Mouse (Mus musculus) stomach, embryonic 15.5 days (tissue): ENCODE measurements around the gene Adk. TPM values are rescaled to one million over a fixed set of nuclear protein-coding genes. Genes with fewer than 3 reads are reported as not detected.

Experiments
- ATAC-seq: fragments of 200-750 bp; cut with Nextera tagmentation; 2 replicates; pipeline ENCODE4 v1.8.0; 2017; ENCODE audit warnings: low read depth, moderate number of reproducible peaks, moderate TSS enrichment; ENCODE audit not compliant: insufficient read depth, low FRiP score
- H3K27ac ChIP-seq: fragments of 300-500 bp; sonication (generic); 2 replicates; pipeline ENCODE4 v1.5.1; 2015; ENCODE audit warnings: mild to moderate bottlenecking, inconsistent platforms
- H3K27me3 ChIP-seq: fragments of 300-500 bp; sonication (generic); replicated peaks from 2 replicates; pipeline ENCODE4 v1.6.1; 2015; ENCODE audit warnings: inconsistent platforms
- H3K36me3 ChIP-seq: fragments of 300-500 bp; sonication (generic); 2 replicates; pipeline ENCODE4 v1.6.1; 2015; ENCODE audit warnings: inconsistent platforms
- H3K4me1 ChIP-seq: fragments of 300-500 bp; sonication (generic); 2 replicates; pipeline ENCODE4 v1.6.1; 2015; ENCODE audit warnings: inconsistent platforms
- H3K4me2 ChIP-seq: fragments of 300-500 bp; sonication (generic); 2 replicates; pipeline ENCODE4 v1.6.1; 2015; ENCODE audit warnings: mild to moderate bottlenecking, inconsistent platforms
- H3K4me3 ChIP-seq: fragments of 300-500 bp; sonication (generic); replicated peaks from 2 replicates; pipeline ENCODE4 v1.5.1; 2015; ENCODE audit warnings: inconsistent platforms
- H3K9ac ChIP-seq: fragments of 300-500 bp; sonication (generic); 2 replicates; pipeline ENCODE4 v1.6.1; 2015; ENCODE audit warnings: inconsistent platforms
- H3K9me3 ChIP-seq: fragments of 300-500 bp; sonication (generic); 2 replicates; pipeline ENCODE4 v1.6.1; 2016; ENCODE audit warnings: inconsistent platforms
- WGBS: fragments of 180-500 bp; shearing (Covaris S2); methylation state at CpG from one replicate; pipeline ENCODE4 v1.1.7; 2015; 5-methylcytosine and 5-hydroxymethylcytosine counted together
- polyA plus RNA-seq: library from polyadenylated mRNA; unstranded; fragments of >200 nt; fragmentation: Nextera tagmentation; extraction: Ambion mirVana; gene quantifications from 2 replicates; pipeline ENCODE4 v1.2.1, GENCODE M21; 2015

Adk gene
- polyA plus RNA-seq, 1 experiment from 2014 or later = 167 TPM

DNA sequence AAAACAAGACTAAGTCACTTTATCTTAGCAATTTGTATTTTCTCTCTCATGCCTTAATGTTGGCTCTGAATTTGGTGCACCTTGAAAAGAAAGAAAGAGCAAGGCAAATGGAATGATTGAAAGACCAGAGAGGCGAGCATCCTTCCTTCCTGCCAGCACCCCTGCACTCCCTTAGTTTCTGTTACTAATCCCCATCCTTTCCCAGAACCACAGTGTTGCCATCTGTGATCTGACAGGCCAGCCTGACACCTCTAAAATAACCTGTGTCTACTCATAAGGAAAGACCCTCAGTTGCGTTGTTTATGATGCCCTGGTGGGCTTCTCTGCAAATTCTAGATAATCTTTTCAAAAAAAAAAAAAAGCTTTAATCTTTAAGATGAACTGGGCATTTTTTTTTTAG is 319.6 kb downstream of the Adk start:
- 83% methylated on average over 2 of the region's 2 CpGs for WGBS
- Histone ChIP-seq H3K36me3 (no peaks in the 10 kb centered on the region), H3K9me3 (no peaks in the 10 kb centered on the region), H3K4me3 (no peak overlapping the region), H3K4me2 (no peak overlapping the region), H3K9ac (no peak overlapping the region), H3K27me3 (no peaks in the 10 kb centered on the region), H3K4me1 (no peaks in the 10 kb centered on the region), H3K27ac (no peak overlapping the region)
- no peak for ATAC-seq

DNA sequence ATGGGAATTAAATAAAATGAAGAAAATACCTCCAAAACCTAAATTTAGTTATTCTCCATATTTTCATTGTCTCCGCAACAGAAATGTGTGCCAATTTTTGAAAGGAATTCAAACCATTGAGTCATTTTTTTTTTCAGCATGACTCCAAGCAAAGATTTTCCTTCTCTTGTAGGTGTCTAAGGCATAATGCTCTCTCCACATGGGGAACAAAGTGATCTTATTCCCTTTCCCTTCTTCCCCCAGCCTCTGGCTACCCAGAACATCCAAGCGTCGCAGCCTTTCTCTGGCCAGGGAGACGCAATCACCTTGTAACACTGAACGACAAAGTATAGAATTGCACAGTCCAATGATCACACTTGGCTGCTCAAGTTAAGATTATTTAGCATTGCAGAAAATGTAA is 320.3 kb downstream of the Adk start:
- no peak overlapping the region for H3K4me3 ChIP-seq
- no peak overlapping the region for H3K9ac ChIP-seq
- no peaks in the 10 kb centered on the region for H3K36me3 ChIP-seq
- no peak overlapping the region for H3K4me2 ChIP-seq
- H3K9me3 ChIP-seq = no peaks in the 10 kb centered on the region
- no peak overlapping the region for H3K27ac ChIP-seq
- 95% methylated on average over 5 of the region's 5 CpGs for WGBS
- no peak for ATAC-seq
- no peaks in the 10 kb centered on the region for H3K27me3 ChIP-seq
- H3K4me1 ChIP-seq = no peaks in the 10 kb centered on the region

DNA sequence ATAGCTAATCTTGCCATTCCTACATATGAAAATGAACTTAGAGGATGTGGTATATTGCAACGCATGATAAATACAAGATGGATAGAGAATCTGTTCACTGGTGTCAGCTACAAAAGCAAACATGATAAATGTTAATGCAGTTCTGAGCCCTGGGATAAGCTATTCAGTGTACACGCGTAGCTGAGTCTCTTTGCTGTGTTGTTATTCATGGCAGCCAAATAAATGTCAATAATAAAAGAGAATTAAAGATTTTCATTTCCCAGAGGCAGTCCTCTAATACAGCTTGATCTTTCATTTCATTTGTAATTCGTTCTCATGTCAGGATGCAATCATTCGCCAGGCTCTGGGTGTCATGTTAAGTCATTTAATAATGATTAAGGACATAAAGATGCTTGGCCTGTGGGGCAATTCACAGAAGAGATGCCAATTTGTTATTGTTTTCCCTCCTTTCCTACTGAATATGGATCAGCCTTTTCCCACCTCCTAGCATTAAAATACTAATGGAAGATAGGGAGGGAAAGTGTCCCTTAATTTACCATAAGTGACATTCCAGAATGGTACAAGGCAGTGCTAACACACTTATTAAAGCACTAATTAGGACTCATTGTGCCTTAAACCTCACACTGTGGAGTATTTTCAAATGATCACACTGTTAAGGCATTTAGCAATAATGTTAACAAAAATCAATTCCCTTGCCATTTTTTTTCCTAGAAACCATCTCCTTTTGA is 331.5 kb downstream of the Adk start:
- Histone ChIP-seq H3K36me3 (0 out of 2 replicates have a peak, but pooled peaks cover 5% of the 10 kb centered on the region), H3K27me3 (no peaks in the 10 kb centered on the region), H3K9ac (no peak overlapping the region), H3K4me3 (no peak overlapping the region), H3K4me1 (no peaks in the 10 kb centered on the region), H3K9me3 (no peaks in the 10 kb centered on the region), H3K4me2 (no peak overlapping the region), H3K27ac (no peak overlapping the region)
- no peak for ATAC-seq
- 80% methylated on average over 5 of the region's 5 CpGs for WGBS

DNA sequence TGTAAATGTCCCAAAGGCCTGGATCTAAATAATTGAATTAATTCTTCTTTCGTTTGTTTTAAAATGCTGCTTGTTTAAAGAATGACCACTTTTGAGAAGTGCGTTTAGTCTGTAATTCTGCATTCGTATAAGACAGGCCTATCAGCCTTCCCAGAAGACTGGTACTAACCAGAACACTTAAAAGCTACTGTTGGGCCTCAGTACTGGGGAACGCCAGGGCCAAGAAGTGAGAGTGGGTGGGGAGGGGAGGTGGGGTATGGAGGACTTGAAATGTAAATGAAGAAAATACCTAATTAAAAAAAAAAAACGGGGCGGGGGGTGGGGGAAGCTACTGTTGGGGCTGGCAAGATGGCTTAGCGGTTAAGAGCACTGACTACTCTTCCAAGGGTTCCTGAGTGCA is 347.1 kb downstream of the Adk start:
- no peak overlapping the region for H3K9ac ChIP-seq

DNA sequence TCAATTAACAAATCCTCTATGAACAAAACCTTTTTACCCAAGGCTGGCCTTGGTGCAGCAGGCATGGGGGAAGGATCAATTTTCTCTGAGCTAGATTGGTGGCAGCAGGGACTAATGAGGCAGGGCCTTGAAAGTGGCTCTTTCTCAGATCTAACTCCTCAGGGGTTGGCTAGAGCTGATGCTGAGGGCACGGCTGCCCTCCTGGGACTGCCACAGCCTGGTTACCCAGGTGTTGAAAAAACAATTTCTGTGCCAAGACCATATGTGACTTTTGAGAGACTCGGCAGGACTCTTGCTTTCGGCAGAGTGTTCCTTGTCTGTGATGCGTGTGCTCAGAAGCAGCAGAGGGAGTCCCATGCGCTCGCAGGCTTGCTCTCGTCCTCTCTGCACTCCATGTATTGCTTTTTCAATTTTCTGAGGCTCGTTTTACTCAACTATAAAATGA is 349.8 kb downstream of the Adk start:
- H3K4me3 ChIP-seq = no peak overlapping the region
- H3K4me1 ChIP-seq = peaks cover 4% of the 10 kb centered on the region; the same call in 1 of the 2 replicates
- no peaks in the 10 kb centered on the region for H3K36me3 ChIP-seq
- no peaks in the 10 kb centered on the region for H3K27me3 ChIP-seq
- H3K9ac ChIP-seq = no peak overlapping the region
- H3K27ac ChIP-seq = peak overlapping the region; percentile 57
- no peaks in the 10 kb centered on the region for H3K9me3 ChIP-seq
- 63% methylated on average over 8 of the region's 8 CpGs for WGBS
- no peak for ATAC-seq
- no peak overlapping the region for H3K4me2 ChIP-seq

More for the DNA sequence above, 347.1 kb downstream of the Adk start:
- no peak for ATAC-seq
- H3K4me1 ChIP-seq = peaks cover 4% of the 10 kb centered on the region; the same call in 1 of the 2 replicates
- no peaks in the 10 kb centered on the region for H3K36me3 ChIP-seq
- WGBS = 78% methylated on average over 7 of the region's 7 CpGs
- H3K4me2 ChIP-seq = no peak overlapping the region
- no peak overlapping the region for H3K4me3 ChIP-seq
- H3K27me3 ChIP-seq = no peaks in the 10 kb centered on the region
- no peak overlapping the region for H3K27ac ChIP-seq
- no peaks in the 10 kb centered on the region for H3K9me3 ChIP-seq

DNA sequence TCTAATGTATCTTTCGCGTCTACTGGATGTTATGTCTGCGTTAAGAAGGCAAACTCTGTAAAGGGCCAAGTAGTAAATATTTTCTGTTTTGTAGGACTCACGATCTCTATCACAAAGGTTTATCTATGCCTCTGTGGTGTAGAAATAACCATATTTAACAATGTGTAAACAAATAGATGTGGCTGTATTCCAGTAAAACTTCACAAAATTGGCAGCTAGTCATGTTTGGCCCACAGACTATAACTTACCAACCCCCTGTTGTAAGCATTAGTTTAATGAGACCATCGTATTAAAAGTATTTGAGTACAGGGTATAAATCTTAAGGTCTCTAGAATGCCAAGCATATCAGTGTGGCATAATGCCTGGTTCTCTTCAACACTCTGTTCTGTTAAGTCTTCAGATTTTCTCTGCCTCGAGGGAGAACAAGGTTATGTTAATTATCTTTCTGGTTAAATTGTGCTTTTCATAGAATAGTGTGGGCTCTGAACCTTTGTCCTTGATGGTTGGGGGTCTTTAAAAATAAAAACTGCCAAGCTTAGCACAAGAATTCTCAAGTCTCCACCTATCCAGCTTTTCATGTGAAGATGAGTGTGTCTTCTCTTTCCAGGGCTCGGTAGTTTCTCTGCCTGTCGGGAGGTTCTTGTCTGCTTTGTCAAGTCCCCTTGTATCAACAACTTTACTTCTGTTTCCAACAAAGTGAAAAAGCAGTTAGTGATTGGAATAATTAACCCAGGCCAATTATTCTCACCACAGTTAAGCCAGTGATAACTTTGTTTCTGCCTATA is 350.4 kb downstream of the Adk start:
- no peak overlapping the region for H3K4me3 ChIP-seq
- ATAC-seq = no peak
- peaks cover 4% of the 10 kb centered on the region; the same call in 1 of the 2 replicates for H3K4me1 ChIP-seq
- H3K36me3 ChIP-seq = no peaks in the 10 kb centered on the region
- H3K9ac ChIP-seq = no peak overlapping the region
- peak overlapping the region; percentile 57; the same call in 1 of the 2 replicates for H3K27ac ChIP-seq
- no peaks in the 10 kb centered on the region for H3K27me3 ChIP-seq
- H3K9me3 ChIP-seq = no peaks in the 10 kb centered on the region
- WGBS = 55% methylated on average over 8 of the region's 8 CpGs
- H3K4me2 ChIP-seq = no peak overlapping the region

DNA sequence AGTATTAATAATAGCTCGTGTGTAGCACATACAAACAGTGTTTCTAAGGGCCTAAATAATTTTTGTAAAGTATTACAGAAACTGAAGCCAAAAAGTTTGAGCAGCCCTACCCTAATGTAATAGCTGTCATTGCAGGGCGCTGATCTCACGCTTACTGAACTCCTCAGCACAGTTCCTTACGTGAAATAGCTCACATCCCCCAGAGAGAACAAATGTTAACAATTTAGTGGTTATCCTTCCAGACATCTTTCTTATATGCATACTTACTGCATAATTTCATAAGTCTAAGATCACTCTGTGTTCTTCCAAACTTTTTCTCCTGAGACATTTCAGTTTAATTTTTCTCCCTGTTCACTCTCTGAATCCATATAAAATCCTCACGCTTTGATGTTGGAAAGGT is 354.6 kb downstream of the Adk start:
- no peak overlapping the region for H3K4me3 ChIP-seq
- no peak overlapping the region for H3K9ac ChIP-seq
- H3K4me2 ChIP-seq = no peak overlapping the region
- WGBS = 76% methylated on average over 5 of the region's 5 CpGs
- H3K27ac ChIP-seq = no peak overlapping the region
- ATAC-seq = no peak
- no peaks in the 10 kb centered on the region for H3K36me3 ChIP-seq
- no peaks in the 10 kb centered on the region for H3K9me3 ChIP-seq
- no peaks in the 10 kb centered on the region for H3K27me3 ChIP-seq
- peaks cover 4% of the 10 kb centered on the region; the same call in 1 of the 2 replicates for H3K4me1 ChIP-seq

DNA sequence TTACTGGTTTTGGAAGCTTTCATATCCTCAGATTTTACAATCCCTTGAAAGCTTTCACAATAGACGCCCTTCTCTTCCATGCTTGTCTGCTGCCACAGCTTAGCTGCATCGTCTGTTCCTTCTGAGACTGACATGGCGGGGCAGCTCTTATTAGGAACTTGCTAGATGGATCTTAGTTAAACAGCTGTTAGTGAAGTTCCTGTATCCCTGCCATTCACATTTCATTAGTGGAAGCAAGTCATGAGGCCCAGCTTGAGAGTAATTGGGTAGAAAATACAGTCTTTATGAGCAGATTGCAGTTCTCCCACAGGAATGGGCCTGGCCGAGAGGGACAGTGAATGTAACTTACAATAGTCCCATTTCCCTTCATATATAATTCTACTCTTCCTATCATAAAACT is 356.5 kb downstream of the Adk start:
- H3K9me3 ChIP-seq = no peaks in the 10 kb centered on the region
- H3K36me3 ChIP-seq = no peaks in the 10 kb centered on the region
- H3K4me3 ChIP-seq = no peak overlapping the region
- 87% methylated on average over 4 of the region's 4 CpGs for WGBS
- no peaks in the 10 kb centered on the region for H3K4me1 ChIP-seq
- no peaks in the 10 kb centered on the region for H3K27me3 ChIP-seq
- no peak overlapping the region for H3K4me2 ChIP-seq
- no peak overlapping the region for H3K9ac ChIP-seq
- no peak overlapping the region for H3K27ac ChIP-seq
- no peak for ATAC-seq

DNA sequence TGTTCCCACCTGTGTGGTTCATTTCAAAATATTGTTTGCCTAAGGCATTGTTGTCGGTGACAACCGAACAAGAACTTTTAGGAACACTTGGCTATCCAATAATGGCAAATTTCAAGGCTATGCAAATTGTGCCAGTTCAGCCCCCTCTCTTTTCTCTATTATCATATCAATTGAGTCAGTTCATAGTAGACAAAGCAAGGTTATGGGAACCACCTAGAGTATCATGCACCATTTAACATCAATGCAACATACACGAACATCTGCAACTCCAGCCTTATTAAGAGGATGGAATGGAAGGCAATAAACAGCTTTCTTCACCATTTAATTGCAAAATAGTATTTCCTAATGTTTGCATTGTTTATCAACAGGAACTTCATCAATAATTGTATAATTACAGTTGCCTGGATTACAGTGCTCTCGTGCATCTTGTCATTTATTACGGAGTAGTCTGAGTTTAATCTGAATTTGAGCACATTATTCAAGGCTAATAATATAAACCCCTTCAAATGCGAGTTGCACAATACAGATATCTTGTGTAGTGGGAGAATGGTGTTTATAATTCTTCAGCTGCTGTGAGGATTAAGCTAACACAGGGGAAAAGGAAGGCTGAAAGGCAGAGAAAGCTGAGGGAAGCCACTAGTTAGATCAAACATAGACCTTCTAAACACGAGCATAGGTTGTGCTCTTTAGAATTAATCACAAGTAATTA is 358.5 kb downstream of the Adk start:
- 61% methylated on average over 7 of the region's 7 CpGs for WGBS

DNA sequence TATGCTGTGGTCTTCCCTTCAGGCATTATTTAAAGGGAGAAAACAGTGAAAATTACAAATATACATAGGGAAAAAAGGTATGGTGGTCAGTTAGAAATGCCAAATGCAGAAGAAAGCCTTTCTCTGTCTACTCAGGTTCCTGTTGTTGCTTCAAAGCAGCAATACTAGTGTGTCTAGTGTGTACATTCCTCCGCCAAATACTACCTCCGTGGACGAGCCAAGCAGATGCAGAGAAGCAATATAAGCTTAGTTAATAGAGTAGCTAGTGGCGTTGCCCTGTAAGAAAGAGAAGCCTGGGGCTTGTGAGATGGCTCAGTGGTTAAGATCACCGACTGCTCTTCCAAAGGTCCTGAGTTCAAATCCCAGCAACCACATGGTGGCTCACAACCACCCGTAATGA is 359.1 kb downstream of the Adk start:
- WGBS = 87% methylated on average over 6 of the region's 6 CpGs

More for the DNA sequence above, 358.5 kb downstream of the Adk start:
- H3K4me2 ChIP-seq = no peak overlapping the region
- no peaks in the 10 kb centered on the region for H3K4me1 ChIP-seq
- no peaks in the 10 kb centered on the region for H3K27me3 ChIP-seq
- H3K4me3 ChIP-seq = no peak overlapping the region
- ATAC-seq = no peak
- no peak overlapping the region for H3K27ac ChIP-seq
- H3K9me3 ChIP-seq = no peaks in the 10 kb centered on the region
- no peaks in the 10 kb centered on the region for H3K36me3 ChIP-seq
- H3K9ac ChIP-seq = no peak overlapping the region

DNA sequence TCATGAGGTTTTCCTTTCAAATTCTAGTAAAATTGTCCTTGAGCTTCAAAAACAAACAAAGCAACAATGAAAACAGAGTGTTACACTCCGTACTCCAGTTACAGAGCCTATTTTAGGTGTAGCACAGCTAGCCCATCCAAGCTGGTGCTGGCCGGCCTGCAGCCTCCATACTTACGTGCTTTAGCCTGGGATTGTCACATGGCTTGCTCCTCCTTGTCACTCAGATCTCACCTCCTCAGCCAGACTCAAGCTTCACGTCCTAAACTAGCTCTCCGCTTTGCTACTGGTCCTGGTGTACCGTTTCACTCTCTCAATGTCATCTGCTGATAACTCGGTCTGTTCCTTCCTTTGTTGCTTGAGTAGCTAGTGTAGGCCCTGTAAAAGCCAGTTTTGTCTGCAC is 366.0 kb downstream of the Adk start:
- no peak overlapping the region for H3K27ac ChIP-seq
- no peak overlapping the region for H3K4me2 ChIP-seq
- H3K9ac ChIP-seq = no peak overlapping the region
- no peak overlapping the region for H3K4me3 ChIP-seq
- H3K4me1 ChIP-seq = no peaks in the 10 kb centered on the region
- no peak for ATAC-seq
- no peaks in the 10 kb centered on the region for H3K9me3 ChIP-seq
- H3K27me3 ChIP-seq = no peaks in the 10 kb centered on the region
- WGBS = 75% methylated on average over 7 of the region's 7 CpGs
- H3K36me3 ChIP-seq = no peaks in the 10 kb centered on the region

More for the DNA sequence above, 359.1 kb downstream of the Adk start:
- Histone ChIP-seq H3K9me3 (no peaks in the 10 kb centered on the region), H3K9ac (no peak overlapping the region), H3K27ac (no peak overlapping the region), H3K4me3 (no peak overlapping the region), H3K4me2 (no peak overlapping the region), H3K36me3 (no peaks in the 10 kb centered on the region), H3K27me3 (no peaks in the 10 kb centered on the region), H3K4me1 (no peaks in the 10 kb centered on the region)
- no peak for ATAC-seq

DNA sequence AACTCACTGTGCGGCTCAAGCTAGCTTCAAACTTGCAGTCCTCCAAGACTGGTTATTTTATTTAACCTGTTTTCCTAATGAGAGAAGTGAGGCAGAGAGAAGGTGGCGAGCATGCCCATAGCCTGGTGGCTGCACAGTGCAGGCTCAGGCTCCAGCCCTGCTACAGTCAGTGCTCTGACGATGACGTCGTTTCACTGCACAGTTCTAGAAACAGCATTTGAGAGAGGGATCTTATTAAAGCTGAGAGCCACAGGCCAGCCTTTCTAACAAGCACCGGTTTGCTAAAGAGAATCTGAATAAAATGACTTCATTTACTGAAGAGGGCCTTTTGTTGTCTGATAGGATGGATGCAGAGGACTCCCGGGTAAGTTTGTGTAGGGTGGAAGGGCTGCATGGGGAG is 375.0 kb downstream of the Adk start:
- Histone ChIP-seq H3K9me3 (no peaks in the 10 kb centered on the region), H3K4me1 (no peaks in the 10 kb centered on the region), H3K27me3 (no peaks in the 10 kb centered on the region), H3K9ac (no peak overlapping the region), H3K4me2 (no peak overlapping the region), H3K36me3 (no peaks in the 10 kb centered on the region), H3K4me3 (no peak overlapping the region), H3K27ac (no peak overlapping the region)
- 70% methylated on average over 7 of the region's 7 CpGs for WGBS
- ATAC-seq = no peak
